Mouse (Mus musculus) neural tube, embryonic 15.5 days (tissue): Measurements from ENCODE around the gene Etv6. TPM values are rescaled to one million over a fixed set of nuclear protein-coding genes. Genes with fewer than 3 reads are reported as not detected.

Experiments used
- ATAC-seq: fragments of 200-750 bp; cut with Nextera tagmentation; 2 replicates; pipeline ENCODE4 v1.8.0; 2017; ENCODE audit warnings: mild to moderate bottlenecking, moderate TSS enrichment, moderate library complexity; ENCODE audit not compliant: low FRiP score
- H3K27ac ChIP-seq: fragments of 300-500 bp; sonication (generic); replicated peaks from 2 replicates; pipeline ENCODE4 v1.5.1; 2015; ENCODE audit warnings: mild to moderate bottlenecking, inconsistent platforms
- H3K27me3 ChIP-seq: fragments of 300-500 bp; sonication (generic); replicated peaks from 2 replicates; pipeline ENCODE4 v1.6.1; 2015; ENCODE audit warnings: inconsistent platforms
- H3K36me3 ChIP-seq: fragments of 300-500 bp; sonication (generic); 2 replicates; pipeline ENCODE4 v1.6.1; 2015; ENCODE audit warnings: inconsistent platforms
- H3K4me1 ChIP-seq: fragments of 300-500 bp; sonication (generic); 2 replicates; pipeline ENCODE4 v1.6.1; 2015; ENCODE audit warnings: inconsistent platforms
- H3K4me2 ChIP-seq: fragments of 300-500 bp; sonication (generic); 2 replicates; pipeline ENCODE4 v1.6.1; 2015; ENCODE audit warnings: inconsistent platforms, mild to moderate bottlenecking, moderate library complexity
- H3K4me3 ChIP-seq: fragments of 300-500 bp; sonication (generic); replicated peaks from 2 replicates; pipeline ENCODE4 v1.5.1; 2015; ENCODE audit warnings: mild to moderate bottlenecking, inconsistent platforms
- H3K9ac ChIP-seq: fragments of 300-500 bp; sonication (generic); replicated peaks from 2 replicates; pipeline ENCODE4 v1.6.1; 2015; ENCODE audit warnings: mild to moderate bottlenecking, inconsistent platforms
- H3K9me3 ChIP-seq: fragments of 300-500 bp; sonication (generic); replicated peaks from 2 replicates; pipeline ENCODE4 v1.6.1; 2016; ENCODE audit warnings: inconsistent platforms
- WGBS: fragments of 180-500 bp; shearing (Covaris S2); methylation state at CpG from one replicate; pipeline ENCODE4 v1.1.7; 2015; ENCODE audit warnings: mixed read lengths; 5-methylcytosine and 5-hydroxymethylcytosine counted together
- polyA plus RNA-seq: library from polyadenylated mRNA; unstranded; fragments of >200 nt; fragmentation: Nextera tagmentation; extraction: Ambion mirVana; gene quantifications from 2 replicates; pipeline ENCODE4 v1.2.1, GENCODE M21; 2015

The Etv6 gene
- polyA plus RNA-seq, 1 experiment from 2014 or later = 5.8 TPM

GRCm38 (mm10) chr6:134117380-134117938 is 82.0 kb downstream of the Etv6 start:
- Histone ChIP-seq H3K4me2 (no peak overlapping the region), H3K27me3 (no peaks in the 10 kb centered on the region), H3K9ac (no peak overlapping the region), H3K36me3 (no peaks in the 10 kb centered on the region), H3K27ac (no peak overlapping the region), H3K4me3 (no peak overlapping the region), H3K9me3 (no peaks in the 10 kb centered on the region), H3K4me1 (peaks cover 3% of the 10 kb centered on the region)
- WGBS = 86% methylated on average over 13 of the region's 13 CpGs
- ATAC-seq = no peak

- Histone ChIP-seq H3K27ac (no peak overlapping the region), H3K36me3 (no peaks in the 10 kb centered on the region), H3K4me2 (no peak overlapping the region), H3K4me1 (peaks cover 3% of the 10 kb centered on the region), H3K4me3 (no peak overlapping the region), H3K9me3 (no peaks in the 10 kb centered on the region), H3K27me3 (no peaks in the 10 kb centered on the region), H3K9ac (no peak overlapping the region)
- no peak for ATAC-seq
- 76% methylated on average over 5 of the region's 5 CpGs for WGBS
Measured at GRCm38 (mm10) chr6:134118506-134118905, 83.0 kb downstream of the Etv6 start.

- Histone ChIP-seq H3K9me3 (no peaks in the 10 kb centered on the region), H3K27ac (no peak overlapping the region), H3K4me3 (no peak overlapping the region), H3K9ac (no peak overlapping the region), H3K36me3 (no peaks in the 10 kb centered on the region), H3K4me1 (peaks cover 3% of the 10 kb centered on the region), H3K27me3 (no peaks in the 10 kb centered on the region), H3K4me2 (no peak overlapping the region)
- 9% methylated on average over 4 of the region's 4 CpGs for WGBS
- ATAC-seq = 0 out of 2 replicates have a peak, but pooled peaks have one; percentile 13
Measured at GRCm38 (mm10) chr6:134119136-134119535, 83.6 kb downstream of the Etv6 start.

- no peak for ATAC-seq
- Histone ChIP-seq H3K4me2 (no peak overlapping the region), H3K27me3 (no peaks in the 10 kb centered on the region), H3K36me3 (no peaks in the 10 kb centered on the region), H3K4me1 (peaks cover 3% of the 10 kb centered on the region), H3K9me3 (no peaks in the 10 kb centered on the region), H3K27ac (no peak overlapping the region), H3K4me3 (no peak overlapping the region), H3K9ac (no peak overlapping the region)
- WGBS = 86% methylated on average over 4 of the region's 4 CpGs
Measured at GRCm38 (mm10) chr6:134120227-134120626, 84.7 kb downstream of the Etv6 start.

GRCm38 (mm10) chr6:134120712-134121111 is 85.2 kb downstream of the Etv6 start:
- H3K4me2 ChIP-seq = no peak overlapping the region
- no peak overlapping the region for H3K27ac ChIP-seq
- no peak for ATAC-seq
- no peaks in the 10 kb centered on the region for H3K9me3 ChIP-seq
- H3K36me3 ChIP-seq = no peaks in the 10 kb centered on the region
- WGBS = 82% methylated on average over 12 of the region's 12 CpGs
- H3K4me1 ChIP-seq = peaks cover 3% of the 10 kb centered on the region
- H3K4me3 ChIP-seq = no peak overlapping the region
- H3K27me3 ChIP-seq = no peaks in the 10 kb centered on the region
- no peak overlapping the region for H3K9ac ChIP-seq

- H3K9me3 ChIP-seq = no peaks in the 10 kb centered on the region
- H3K27me3 ChIP-seq = no peaks in the 10 kb centered on the region
- no peak overlapping the region for H3K4me2 ChIP-seq
- ATAC-seq = no peak
- H3K4me3 ChIP-seq = no peak overlapping the region
- no peak overlapping the region for H3K27ac ChIP-seq
- H3K4me1 ChIP-seq = peaks cover 9% of the 10 kb centered on the region
- 75% methylated on average over 5 of the region's 5 CpGs for WGBS
- H3K36me3 ChIP-seq = no peaks in the 10 kb centered on the region
- no peak overlapping the region for H3K9ac ChIP-seq
Measured at GRCm38 (mm10) chr6:134122945-134123344, 87.4 kb downstream of the Etv6 start.

GRCm38 (mm10) chr6:134123474-134123873 is 88.0 kb downstream of the Etv6 start:
- 93% methylated on average over 7 of the region's 7 CpGs for WGBS
- ATAC-seq = no peak

GRCm38 (mm10) chr6:134124256-134124655 is 88.8 kb downstream of the Etv6 start:
- no peak for ATAC-seq
- Histone ChIP-seq H3K4me2 (no peak overlapping the region), H3K4me1 (peaks cover 14% of the 10 kb centered on the region), H3K9ac (no peak overlapping the region), H3K4me3 (no peak overlapping the region), H3K36me3 (no peaks in the 10 kb centered on the region), H3K27me3 (no peaks in the 10 kb centered on the region), H3K27ac (no peak overlapping the region), H3K9me3 (no peaks in the 10 kb centered on the region)
- WGBS = 81% methylated on average over 10 of the region's 10 CpGs

More at GRCm38 (mm10) chr6:134123474-134123873, 88.0 kb downstream of the Etv6 start:
- H3K27me3 ChIP-seq = no peaks in the 10 kb centered on the region
- no peak overlapping the region for H3K4me2 ChIP-seq
- H3K27ac ChIP-seq = no peak overlapping the region
- no peaks in the 10 kb centered on the region for H3K36me3 ChIP-seq
- H3K4me3 ChIP-seq = no peak overlapping the region
- H3K9me3 ChIP-seq = no peaks in the 10 kb centered on the region
- peaks cover 15% of the 10 kb centered on the region for H3K4me1 ChIP-seq
- no peak overlapping the region for H3K9ac ChIP-seq

- WGBS = 51% methylated on average over 6 of the region's 6 CpGs
- Histone ChIP-seq H3K4me2 (no peak overlapping the region), H3K4me3 (no peak overlapping the region), H3K9me3 (no peaks in the 10 kb centered on the region), H3K27me3 (no peaks in the 10 kb centered on the region), H3K27ac (no peak overlapping the region), H3K36me3 (no peaks in the 10 kb centered on the region), H3K9ac (no peak overlapping the region), H3K4me1 (peaks cover 14% of the 10 kb centered on the region)
- peak; percentile 53 for ATAC-seq
Measured at GRCm38 (mm10) chr6:134127996-134128395, 92.5 kb downstream of the Etv6 start.

GRCm38 (mm10) chr6:134128594-134128993 is 93.1 kb downstream of the Etv6 start:
- 79% methylated on average over 13 of the region's 13 CpGs for WGBS
- Histone ChIP-seq H3K9ac (no peak overlapping the region), H3K27me3 (no peaks in the 10 kb centered on the region), H3K4me1 (peaks cover 14% of the 10 kb centered on the region), H3K4me2 (no peak overlapping the region), H3K27ac (peak overlapping the region; percentile 60), H3K36me3 (no peaks in the 10 kb centered on the region), H3K4me3 (no peak overlapping the region), H3K9me3 (no peaks in the 10 kb centered on the region)
- ATAC-seq = 0 out of 2 replicates have a peak, but pooled peaks have one; percentile 23

- Histone ChIP-seq H3K27ac (no peak overlapping the region), H3K4me3 (no peak overlapping the region), H3K4me2 (no peak overlapping the region), H3K4me1 (peaks cover 14% of the 10 kb centered on the region), H3K36me3 (no peaks in the 10 kb centered on the region), H3K9me3 (no peaks in the 10 kb centered on the region), H3K27me3 (no peaks in the 10 kb centered on the region), H3K9ac (no peak overlapping the region)
- 93% methylated on average over 7 of the region's 7 CpGs for WGBS
- no peak for ATAC-seq
Measured at GRCm38 (mm10) chr6:134129848-134130247, 94.3 kb downstream of the Etv6 start.

- Histone ChIP-seq H3K4me1 (peaks cover 14% of the 10 kb centered on the region), H3K4me2 (no peak overlapping the region), H3K9me3 (no peaks in the 10 kb centered on the region), H3K4me3 (no peak overlapping the region), H3K36me3 (no peaks in the 10 kb centered on the region), H3K9ac (no peak overlapping the region), H3K27ac (no peak overlapping the region), H3K27me3 (no peaks in the 10 kb centered on the region)
- 89% methylated on average over 5 of the region's 5 CpGs for WGBS
- ATAC-seq = no peak
Measured at GRCm38 (mm10) chr6:134130816-134131215, 95.3 kb downstream of the Etv6 start.
